Comparison of ENCODE assay signal across 32 mouse cellular contexts in the genomic region with DNA sequence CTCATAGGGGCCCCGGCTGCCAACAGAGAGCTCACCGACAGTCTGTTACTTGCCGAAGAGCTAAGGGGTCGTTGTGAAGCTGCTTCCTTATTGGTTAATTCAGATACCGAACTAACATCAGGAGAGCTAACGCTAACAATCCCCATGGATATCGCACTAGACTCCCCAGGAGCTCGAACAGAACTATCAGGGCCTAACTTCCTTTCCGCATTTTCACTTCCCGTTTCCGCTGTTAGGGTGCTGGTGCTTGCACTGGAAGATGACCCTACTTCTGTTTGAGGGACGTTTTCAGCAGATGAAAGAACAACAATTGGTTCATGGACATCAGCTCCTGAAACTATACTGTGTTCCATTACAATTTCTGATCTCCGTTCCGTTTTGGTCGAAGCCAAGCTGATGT.
DNase-seq lines count a peak whose midpoint lies in the region; ATAC-seq and TF ChIP-seq lines count a peak whose summit lies in the region.
"Had no signal": no experiment of that assay in that cellular context is flagged by ENCODE, and none has a peak within 500 bp of the region (broad histone marks: within the 10 kb centered on the region; RNA-seq: fewer than 3 reads in every experiment).

No protein-coding gene starts in this region.

- H3K9me3 ChIP-seq in forebrain, embryonic 13.5 days (replicated peaks): no peaks in the 10 kb centered on the region
- H3K9me3 ChIP-seq: forebrain, embryonic 15.5 days; G1E; heart, embryonic 10.5 days; kidney, embryonic 15.5 days; limb, embryonic 13.5 days; midbrain, embryonic 13.5 days; neural tube, embryonic 15.5 days; stomach, embryonic 15.5 days had no signal

- no peak overlapping the region for H3K4me2 ChIP-seq in forebrain, embryonic 13.5 days
- H3K4me2 ChIP-seq: forebrain, embryonic 15.5 days; hindbrain, embryonic 14.5 days; kidney, embryonic 15.5 days; limb, embryonic 13.5 days; liver, embryonic 11.5 days; midbrain, embryonic 13.5 days; neural tube, embryonic 15.5 days; stomach, embryonic 15.5 days had no signal

- no peak overlapping the region for H3K4me3 ChIP-seq in bone marrow macrophage, adult 2 months (ENCODE audit: insufficient read depth, low read length)
- no peak overlapping the region for H3K4me3 ChIP-seq in forebrain, embryonic 13.5 days
- H3K4me3 ChIP-seq: forebrain, embryonic 15.5 days; heart, embryonic 10.5 days; kidney, embryonic 15.5 days; layer of hippocampus, adult 2 months; left cerebral cortex, adult 2 months; limb, embryonic 13.5 days; midbrain, embryonic 13.5 days; neural tube, embryonic 15.5 days; stomach, embryonic 15.5 days had no signal

- H3K27ac ChIP-seq in bone marrow macrophage, adult 2 months (ENCODE audit: insufficient read depth, low read depth, low read length): peak overlapping the region; percentile 25
- no peak overlapping the region for H3K27ac ChIP-seq in forebrain, embryonic 13.5 days
- H3K27ac ChIP-seq: forebrain, embryonic 15.5 days; heart, embryonic 10.5 days; hindbrain, embryonic 14.5 days; kidney, embryonic 15.5 days; layer of hippocampus, adult 2 months; left cerebral cortex, adult 2 months; limb, embryonic 13.5 days; midbrain, embryonic 13.5 days; neural tube, embryonic 15.5 days; stomach, embryonic 15.5 days had no signal

- peaks cover 10% of the 10 kb centered on the region for H3K4me1 ChIP-seq in bone marrow macrophage, adult 2 months (ENCODE audit: control insufficient read depth, insufficient read depth, low read length)
- H3K4me1 ChIP-seq in forebrain, embryonic 13.5 days: no peaks in the 10 kb centered on the region
- H3K4me1 ChIP-seq: forebrain, embryonic 15.5 days; kidney, embryonic 15.5 days; limb, embryonic 13.5 days; midbrain, embryonic 13.5 days; neural tube, embryonic 15.5 days; stomach, embryonic 15.5 days had no signal

- peak; percentile 33; the same call in 1 of the 2 replicates for ATAC-seq in erythroblast, adult 5-6 weeks (replicated peaks; ENCODE audit: low FRiP score, poor library complexity, severe bottlenecking)
- ATAC-seq in monocyte, adult 5-6 weeks (replicated peaks; ENCODE audit: insufficient number of reproducible peaks, low FRiP score, low TSS enrichment, poor library complexity, severe bottlenecking): peak; percentile 89
- ATAC-seq in forebrain, embryonic 13.5 days: no peak
- ATAC-seq: forebrain, embryonic 15.5 days; lung, postnatal 0 days; midbrain, embryonic 13.5 days; Patski had no signal

- no peak for TF ChIP-seq POLR2A in bone marrow macrophage, adult 2 months (IDR thresholded peaks at IDR 0.05; ENCODE audit: borderline replicate concordance, low read depth, low read length)

- no peak for TF ChIP-seq CTCF in bone marrow macrophage, adult 2 months (IDR thresholded peaks at IDR 0.05; ENCODE audit: low read depth, low read length)

- peak; percentile 8 for DNase-seq in lung, postnatal 25 days (ENCODE audit: low spot score)
- DNase-seq in lung, postnatal 10 days: no peak
- no peak for DNase-seq in urinary bladder, postnatal 25 days (ENCODE audit: low spot score)
- DNase-seq: adrenal gland, postnatal 14 days; cerebellum, adult 2 months; cerebellum, postnatal 25 days; gastrocnemius, postnatal 25 days; kidney, adult 18-20 months; kidney, postnatal 25 days; lung, adult 18-20 months; retina, postnatal 1 day; right cerebral cortex, postnatal 14 days; thymus, adult 18-20 months; thymus, postnatal 25 days had no signal

- no peaks in the 10 kb centered on the region for H3K27me3 ChIP-seq in forebrain, embryonic 13.5 days
- H3K27me3 ChIP-seq: forebrain, embryonic 15.5 days; kidney, embryonic 15.5 days; limb, embryonic 13.5 days; midbrain, embryonic 13.5 days; neural tube, embryonic 15.5 days; Patski; stomach, embryonic 15.5 days had no signal

- WGBS in forebrain, embryonic 13.5 days: 93% methylated on average over 15 of the region's 15 CpGs

- H3K36me3 ChIP-seq in forebrain, embryonic 13.5 days (ENCODE audit: poor library complexity, severe bottlenecking): peaks cover 56% of the 10 kb centered on the region

- no peak overlapping the region for H3K9ac ChIP-seq in forebrain, embryonic 13.5 days
- H3K9ac ChIP-seq: forebrain, embryonic 15.5 days; hindbrain, embryonic 14.5 days; kidney, embryonic 15.5 days; limb, embryonic 13.5 days; midbrain, embryonic 13.5 days; neural tube, embryonic 15.5 days; stomach, embryonic 15.5 days had no signal
